Mouse (Mus musculus) erythroblast, embryonic 14.5 days (primary cell): ENCODE data around the gene Fam20c.

Source experiments
- GATA1 ChIP-seq: IDR thresholded peaks from 2 replicates; pipeline ENCODE4 v1.6.1; 2012; ENCODE audit warnings: low read length, inconsistent platforms, mixed read lengths
- TAL1 ChIP-seq: IDR thresholded peaks from 3 replicates; pipeline ENCODE4 v1.6.1; 2012; ENCODE audit warnings: low read length, inconsistent platforms, mixed read lengths

DNA sequence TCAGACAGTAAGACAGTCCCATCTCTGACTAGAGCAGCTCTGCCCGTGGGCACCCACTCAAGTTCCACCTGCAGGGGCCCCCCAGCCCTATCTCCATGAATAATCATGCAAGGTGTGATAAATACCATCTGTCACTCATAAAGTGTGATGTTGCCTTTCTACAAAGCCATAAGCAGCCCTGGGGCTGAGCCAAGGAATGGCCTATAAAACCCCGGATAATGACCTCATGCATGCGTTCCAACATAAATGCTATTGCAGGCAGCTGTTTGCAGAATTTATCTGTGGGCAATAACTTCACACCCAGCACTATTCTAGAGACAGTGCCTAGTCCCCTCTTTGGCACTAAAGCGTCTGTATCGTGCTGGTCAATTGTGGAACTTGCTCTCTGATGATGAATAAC, 12.0 kb upstream of the Fam20c start:
- TF ChIP-seq TAL1 (no peak), GATA1 (no peak)
